Mouse (Mus musculus) midbrain, embryonic 11.5 days (tissue): Measurements from ENCODE around the gene Hoxb5. TPM values are rescaled to one million over a fixed set of nuclear protein-coding genes. Genes with fewer than 3 reads are reported as not detected.

Source experiments
- ATAC-seq: fragments of 200-750 bp; cut with Nextera tagmentation; 2 replicates; pipeline ENCODE4 v1.8.0; 2017; ENCODE audit warnings: moderate TSS enrichment, moderate library complexity; ENCODE audit not compliant: low FRiP score
- DNase-seq: peaks from one replicate; pipeline ENCODE4 v3.0.0; 2015; ENCODE audit warnings: low spot score; ENCODE audit errors: missing footprints
- H3K27ac ChIP-seq: fragments of 300-500 bp; sonication (generic); 2 replicates; pipeline ENCODE4 v1.5.1; 2014; ENCODE audit warnings: low read depth, low read length
- H3K27me3 ChIP-seq: fragments of 300-500 bp; sonication (generic); 2 replicates; pipeline ENCODE4 v1.6.1; 2014; ENCODE audit warnings: mild to moderate bottlenecking, low read length, moderate library complexity, mixed read lengths; ENCODE audit not compliant: control insufficient read depth, insufficient read depth
- H3K36me3 ChIP-seq: fragments of 300-500 bp; sonication (generic); 2 replicates; pipeline ENCODE4 v1.6.1; 2014; ENCODE audit warnings: mild to moderate bottlenecking, low read length, moderate library complexity, mixed read lengths; ENCODE audit not compliant: control insufficient read depth, insufficient read depth
- H3K4me1 ChIP-seq: fragments of 300-500 bp; sonication (generic); 2 replicates; pipeline ENCODE4 v1.6.1; 2014; ENCODE audit warnings: low read length; ENCODE audit not compliant: control insufficient read depth, insufficient read depth
- H3K4me2 ChIP-seq: fragments of 300-500 bp; sonication (generic); 2 replicates; pipeline ENCODE4 v1.6.1; 2014; ENCODE audit warnings: mild to moderate bottlenecking, moderate library complexity
- H3K4me3 ChIP-seq: fragments of 300-500 bp; sonication (generic); 2 replicates; pipeline ENCODE4 v1.5.1; 2014; ENCODE audit warnings: low read depth, low read length
- H3K9ac ChIP-seq: fragments of 300-500 bp; sonication (generic); 2 replicates; pipeline ENCODE4 v1.6.1; 2014; ENCODE audit warnings: low read length
- H3K9me3 ChIP-seq: fragments of 300-500 bp; sonication (generic); 2 replicates; pipeline ENCODE4 v1.6.1; 2016; ENCODE audit warnings: low read length; ENCODE audit not compliant: control insufficient read depth
- WGBS: fragments of 180-500 bp; shearing (Covaris S2); extraction: QIAGEN DNeasy Blood & Tissue Kit; methylation state at CpG from one replicate; pipeline ENCODE4 v1.1.7; 2014; 5-methylcytosine and 5-hydroxymethylcytosine counted together
- polyA plus RNA-seq: library from polyadenylated mRNA; unstranded; fragments of >200 nt; fragmentation: Nextera tagmentation; extraction: Ambion mirVana; gene quantifications from 2 replicates; pipeline ENCODE4 v1.2.1, GENCODE M21; 2014

Gene Hoxb5
- polyA plus RNA-seq, 1 experiment from 2014 or later = not detected

DNA sequence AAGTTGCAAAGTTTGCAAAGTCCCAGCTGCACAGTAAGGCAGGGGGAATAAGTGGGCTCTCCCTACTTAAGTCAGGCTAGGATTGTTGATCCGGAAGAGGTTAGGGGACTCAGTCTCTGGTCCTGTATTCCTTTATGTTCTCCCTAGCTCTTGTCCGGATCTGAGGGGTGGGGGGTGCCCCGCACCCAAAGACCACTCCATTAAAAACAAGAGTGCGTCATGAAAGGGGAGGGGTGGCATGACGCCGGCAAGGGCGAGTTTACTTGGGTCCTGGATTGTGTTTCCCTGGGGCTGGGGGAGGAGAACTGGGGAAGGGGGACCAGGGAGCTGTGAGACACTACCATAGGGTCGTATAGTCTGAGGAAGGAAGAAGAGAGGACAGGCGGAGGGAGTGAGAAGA lies 3.4 kb upstream of the Hoxb5 start:
- Histone ChIP-seq H3K27ac (no peak overlapping the region), H3K27me3 (peaks cover 100% of the 10 kb centered on the region), H3K4me1 (no peaks in the 10 kb centered on the region), H3K9me3 (no peaks in the 10 kb centered on the region), H3K36me3 (no peaks in the 10 kb centered on the region), H3K9ac (no peak overlapping the region), H3K4me3 (no peak overlapping the region), H3K4me2 (no peak overlapping the region)
- WGBS = under 1% methylated on average over 9 of the region's 9 CpGs
- ATAC-seq (no peak), DNase-seq (no peak)

DNA sequence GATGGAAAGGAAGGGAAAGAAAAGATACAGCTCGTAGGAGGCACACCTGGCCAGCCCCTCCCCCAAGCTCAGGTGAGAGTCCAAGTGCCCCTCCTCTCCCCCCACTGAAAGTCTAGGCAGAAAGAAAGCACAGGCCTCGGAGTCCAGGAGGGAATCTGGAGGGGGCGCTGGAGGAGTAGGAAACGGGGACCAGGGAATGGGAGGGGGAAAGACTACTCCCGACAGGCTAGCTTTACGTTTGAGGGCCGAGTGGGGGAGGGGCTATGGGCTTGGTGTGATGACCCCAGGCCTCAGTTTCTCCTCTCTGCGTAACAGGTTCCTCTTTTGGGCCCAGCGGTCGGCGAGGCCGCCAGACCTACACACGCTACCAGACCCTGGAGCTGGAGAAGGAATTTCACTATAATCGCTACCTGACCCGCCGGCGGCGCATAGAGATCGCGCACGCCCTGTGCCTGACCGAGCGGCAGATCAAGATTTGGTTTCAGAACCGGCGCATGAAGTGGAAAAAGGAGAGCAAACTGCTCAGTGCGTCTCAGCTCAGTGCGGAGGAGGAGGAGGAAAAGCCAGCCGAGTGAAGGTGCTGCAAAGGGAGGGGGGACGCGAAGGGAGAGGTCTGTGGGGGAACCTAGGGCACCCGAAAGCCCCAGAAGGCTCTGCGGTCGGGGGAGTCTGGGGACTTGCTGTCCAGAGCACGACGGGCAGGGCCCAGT lies 2.6 kb upstream of the Hoxb5 start:
- peak; percentile 94 for DNase-seq
- H3K27ac ChIP-seq = no peak overlapping the region

DNA sequence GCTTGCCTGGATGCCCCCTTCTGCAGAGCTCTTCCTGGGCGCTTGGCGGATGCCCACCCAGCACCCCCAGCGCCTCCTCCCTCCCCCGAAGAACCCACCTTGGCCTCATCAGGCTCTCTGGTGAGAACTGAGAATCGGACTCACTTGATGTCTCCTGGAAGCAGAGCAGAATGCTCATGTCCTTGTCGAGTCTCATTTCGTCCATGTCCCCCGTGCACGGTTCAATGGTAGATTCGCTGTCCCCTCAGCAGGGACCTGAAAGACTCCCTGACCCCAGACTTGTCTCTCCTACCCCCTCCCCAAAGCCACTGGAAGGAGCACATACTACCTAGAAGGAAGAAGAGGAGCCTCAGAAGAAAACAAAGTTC lies 2.1 kb upstream of the Hoxb5 start:
- H3K4me3 ChIP-seq = no peak overlapping the region
- H3K27me3 ChIP-seq = peaks cover 100% of the 10 kb centered on the region
- WGBS = 5% methylated on average over 10 of the region's 10 CpGs
- H3K4me2 ChIP-seq = no peak overlapping the region
- DNase-seq (peak; percentile 94), ATAC-seq (no peak)
- H3K27ac ChIP-seq = no peak overlapping the region
- H3K9me3 ChIP-seq = no peaks in the 10 kb centered on the region
- no peaks in the 10 kb centered on the region for H3K4me1 ChIP-seq
- H3K36me3 ChIP-seq = no peaks in the 10 kb centered on the region
- H3K9ac ChIP-seq = no peak overlapping the region

More for the DNA sequence above, 2.6 kb upstream of the Hoxb5 start:
- no peak overlapping the region for H3K9ac ChIP-seq
- H3K27me3 ChIP-seq = peaks cover 100% of the 10 kb centered on the region
- no peak overlapping the region for H3K4me2 ChIP-seq
- 2% methylated on average over 35 of the region's 35 CpGs for WGBS
- no peaks in the 10 kb centered on the region for H3K9me3 ChIP-seq
- no peaks in the 10 kb centered on the region for H3K36me3 ChIP-seq
- H3K4me3 ChIP-seq = no peak overlapping the region
- no peak for ATAC-seq
- H3K4me1 ChIP-seq = no peaks in the 10 kb centered on the region

GRCm38 (mm10) chr11:96301837-96302236 lies 1.3 kb upstream of the Hoxb5 start:
- no peak for ATAC-seq
- Histone ChIP-seq H3K4me3 (no peak overlapping the region), H3K4me2 (no peak overlapping the region)

DNA sequence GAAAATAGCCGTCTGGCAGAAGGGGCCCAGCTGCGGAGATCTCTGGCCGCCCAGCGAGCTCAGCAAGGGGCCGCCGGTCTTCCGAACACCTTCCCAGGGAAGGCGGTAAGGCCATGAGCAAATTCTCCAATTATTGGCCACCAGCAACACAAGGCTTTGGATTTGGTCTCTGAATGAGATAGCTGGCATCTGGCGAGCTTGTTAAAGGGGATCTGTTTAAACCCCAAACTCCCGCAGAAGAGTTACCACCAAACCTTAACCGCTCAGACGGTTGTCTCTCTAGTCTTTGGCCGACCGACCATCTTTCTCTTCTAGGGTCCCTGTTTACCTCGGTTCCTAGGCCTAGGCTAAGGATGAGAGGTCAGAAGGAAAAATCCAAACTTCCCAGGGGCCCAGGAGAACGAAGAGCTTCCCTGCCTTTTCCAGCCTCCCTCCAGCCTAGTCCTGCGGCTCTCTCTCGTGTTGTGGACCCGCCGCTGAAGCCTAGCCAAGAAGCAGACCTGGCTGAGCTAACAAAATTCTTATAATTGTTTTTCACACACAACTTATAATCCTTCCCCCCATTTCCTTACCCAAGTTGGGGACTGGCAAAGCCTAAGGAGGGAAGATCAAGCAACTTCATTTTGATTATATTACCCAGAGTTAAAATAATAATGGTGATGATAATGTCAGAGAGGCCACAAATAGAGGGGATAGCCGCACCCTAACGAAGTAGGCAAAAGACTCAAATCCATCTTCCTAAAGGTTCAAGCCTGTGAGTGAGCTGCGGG lies 570 bp upstream of the Hoxb5 start:
- no peak overlapping the region for H3K27ac ChIP-seq

More at GRCm38 (mm10) chr11:96301837-96302236, 1.3 kb upstream of the Hoxb5 start:
- H3K36me3 ChIP-seq = no peaks in the 10 kb centered on the region
- no peaks in the 10 kb centered on the region for H3K4me1 ChIP-seq
- no peak overlapping the region for H3K9ac ChIP-seq
- no peaks in the 10 kb centered on the region for H3K9me3 ChIP-seq
- 1% methylated on average over 15 of the region's 15 CpGs for WGBS
- peak; percentile 94 for DNase-seq
- no peak overlapping the region for H3K27ac ChIP-seq
- H3K27me3 ChIP-seq = peaks cover 100% of the 10 kb centered on the region

GRCm38 (mm10) chr11:96304381-96305195 lies 1.5 kb downstream of the Hoxb5 start:
- Histone ChIP-seq H3K27me3 (peaks cover 100% of the 10 kb centered on the region), H3K4me1 (no peaks in the 10 kb centered on the region), H3K9ac (no peak overlapping the region), H3K4me2 (no peak overlapping the region), H3K9me3 (no peaks in the 10 kb centered on the region), H3K36me3 (no peaks in the 10 kb centered on the region), H3K4me3 (no peak overlapping the region), H3K27ac (no peak overlapping the region)
- under 1% methylated on average over 38 of the region's 38 CpGs for WGBS
- ATAC-seq (no peak), DNase-seq (peak; percentile 95)

More for the DNA sequence above, 570 bp upstream of the Hoxb5 start:
- ATAC-seq = no peak
- Histone ChIP-seq H3K4me1 (no peaks in the 10 kb centered on the region), H3K36me3 (no peaks in the 10 kb centered on the region), H3K4me2 (no peak overlapping the region), H3K9me3 (no peaks in the 10 kb centered on the region), H3K27me3 (peaks cover 100% of the 10 kb centered on the region), H3K9ac (no peak overlapping the region), H3K4me3 (no peak overlapping the region)
- DNase-seq = peak; percentile 95
- 4% methylated on average over 23 of the region's 23 CpGs for WGBS

- Histone ChIP-seq H3K36me3 (no peaks in the 10 kb centered on the region), H3K4me3 (no peak overlapping the region), H3K4me2 (no peak overlapping the region), H3K4me1 (no peaks in the 10 kb centered on the region), H3K9ac (no peak overlapping the region), H3K9me3 (no peaks in the 10 kb centered on the region), H3K27me3 (peaks cover 100% of the 10 kb centered on the region), H3K27ac (no peak overlapping the region)
- ATAC-seq = no peak
- peak; percentile 92 for DNase-seq
- 11% methylated on average over 6 of the region's 6 CpGs for WGBS
Observed at GRCm38 (mm10) chr11:96305505-96306182, 2.5 kb downstream of the Hoxb5 start.

DNA sequence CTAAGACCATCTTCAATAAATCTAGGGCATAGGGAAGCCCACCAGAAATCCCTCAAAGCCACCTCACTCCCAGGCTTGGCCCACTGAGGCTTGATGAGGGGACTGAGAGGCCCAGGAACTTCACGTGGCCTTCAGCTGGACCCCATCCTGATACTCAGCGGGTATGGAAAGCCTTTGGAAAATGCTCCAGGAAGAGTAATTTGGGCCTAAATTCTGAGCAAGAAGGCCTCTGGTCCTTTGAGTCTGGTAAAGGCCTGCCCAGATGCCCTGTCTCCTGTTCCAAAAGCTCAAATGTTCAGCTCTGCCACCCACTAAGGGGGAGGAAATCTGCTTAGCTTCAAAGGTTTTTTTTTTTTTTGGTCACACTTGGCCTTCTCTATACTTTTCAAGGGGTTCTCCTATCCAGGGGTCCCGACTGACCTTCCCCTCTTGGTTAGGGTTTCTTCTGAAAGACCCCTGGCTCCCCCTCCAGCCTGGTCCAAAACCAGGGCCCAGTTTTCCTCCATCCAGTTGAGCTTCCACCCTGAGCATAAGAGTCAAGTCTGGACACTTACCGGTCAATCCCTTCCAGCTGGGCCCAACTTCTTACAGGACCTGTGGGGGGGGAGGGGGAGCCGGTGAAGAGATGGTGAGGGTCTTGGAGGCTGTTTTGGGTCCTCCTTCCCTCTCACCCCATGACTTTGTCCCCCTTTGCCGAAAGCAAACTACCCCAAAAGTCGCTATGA lies 3.2 kb downstream of the Hoxb5 start:
- Histone ChIP-seq H3K4me2 (no peak overlapping the region), H3K36me3 (no peaks in the 10 kb centered on the region), H3K9ac (no peak overlapping the region), H3K27ac (no peak overlapping the region), H3K27me3 (peaks cover 100% of the 10 kb centered on the region), H3K4me3 (no peak overlapping the region), H3K9me3 (no peaks in the 10 kb centered on the region), H3K4me1 (no peaks in the 10 kb centered on the region)
- ATAC-seq = no peak
- DNase-seq = peak; percentile 94
- WGBS = 5% methylated on average over 7 of the region's 7 CpGs
